17 mouse cellular contexts compared by ENCODE assay signal in genomic region chr7:127515846-127516245, GRCm38 (mm10). TPM values are rescaled to one million over a fixed set of nuclear protein-coding genes. Genes with fewer than 3 reads are reported as not detected.
DNase-seq lines count a peak whose midpoint lies in the region; TF ChIP-seq lines count a peak whose summit lies in the region.
"Had no signal": no experiment of that assay in that cellular context is flagged by ENCODE, and none has a peak within 500 bp of the region (broad histone marks: within the 10 kb centered on the region; RNA-seq: fewer than 3 reads in every experiment).

No protein-coding gene starts in this region.

- TF ChIP-seq CTCF in gastrocnemius, adult 2 months (IDR thresholded peaks at IDR 0.05) = no peak

- intact Hi-C loops in gastrocnemius, adult 2 months (cut with DNase I) = loop anchor here (5.0 kb wide), 1 partner anchor 36 kb away; no protein-coding TSS in a partner anchor

- peak; percentile 62 for DNase-seq in gastrocnemius, adult 2 months
- no peak for DNase-seq in gastrocnemius, adult 18-20 months (ENCODE audit: low spot score)
- DNase-seq in testis, postnatal 10 days (ENCODE audit: low spot score) = peak; percentile 41
- no peak for DNase-seq in testis, postnatal 14 days (ENCODE audit: low spot score)
- peak; percentile 40 to 60 for DNase-seq in cerebellum, postnatal 36 days
- no peak for DNase-seq in layer of hippocampus, adult 9-10 months (ENCODE audit: low spot score)
- DNase-seq in ovary, postnatal 36 days (ENCODE audit: low spot score) = no peak
- DNase-seq: kidney, adult 18-20 months; kidney, postnatal 25 days; thymus, adult 2 months had no signal

- H3K4me3 ChIP-seq in gastrocnemius, adult 2 months = no peak overlapping the region
- H3K4me3 ChIP-seq: forebrain, embryonic 15.5 days; limb, embryonic 13.5 days; midbrain, embryonic 13.5 days; neural tube, embryonic 15.5 days had no signal

- no peak overlapping the region for H3K27ac ChIP-seq in gastrocnemius, adult 2 months
- H3K27ac ChIP-seq: forebrain, embryonic 15.5 days; hindbrain, postnatal 0 days; limb, embryonic 13.5 days; liver, embryonic 14.5 days; midbrain, embryonic 13.5 days; neural tube, embryonic 15.5 days had no signal

RNA-seq across cellular contexts. Expression of gene Gm42715, which starts 3.5 kb away (rescaled TPM):
- 1 to 10 TPM; 5.3 to 5.5 TPM for total RNA-seq in gastrocnemius, adult 2 months (2021)
- 1 to 10 TPM; 2.8 to 3.8 TPM for total RNA-seq in gastrocnemius, adult 18-20 months (2021)

RNA-seq across cellular contexts. Expression of gene Srcap, which starts 4.1 kb away (rescaled TPM):
- 10 to 100 TPM; 47.5 to 50.4 TPM for total RNA-seq in gastrocnemius, adult 2 months (2021)
- total RNA-seq in gastrocnemius, adult 18-20 months (2021) = 10 to 100 TPM; 46.5 to 46.6 TPM

RNA-seq across cellular contexts. Expression of gene Fbrs, which starts 36.8 kb away (rescaled TPM):
- 10 to 100 TPM; 24.1 to 24.7 TPM for total RNA-seq in gastrocnemius, adult 2 months (2021)
- total RNA-seq in gastrocnemius, adult 18-20 months (2021) = 10 to 100 TPM; 25.2 to 26.6 TPM

RNA-seq across cellular contexts. Expression of gene Tmem265, which starts 45.3 kb away (rescaled TPM):
- total RNA-seq in gastrocnemius, adult 2 months (2021) = not detected
- not detected for total RNA-seq in gastrocnemius, adult 18-20 months (2021)
- total RNA-seq: ES-E14 had no signal

RNA-seq across cellular contexts. Expression of gene Prr14, which starts 56.4 kb away (rescaled TPM):
- total RNA-seq in gastrocnemius, adult 2 months (2021) = 10 to 100 TPM; 19.3 to 20.9 TPM
- total RNA-seq in gastrocnemius, adult 18-20 months (2021) = 10 to 100 TPM; 16.5 to 19.4 TPM

Comparison
In these comparisons a context has a peak if more than half of its experiments do, and no peak if none do; other contexts are left out.
1. DNase-seq: peak in gastrocnemius, adult 2 months (single experiment), testis, postnatal 10 days (single experiment) and cerebellum, postnatal 36 days (2 of 2); none in gastrocnemius, adult 18-20 months (single experiment), testis, postnatal 14 days (single experiment), layer of hippocampus, adult 9-10 months (single experiment) and ovary, postnatal 36 days (single experiment).